Mouse (Mus musculus) right cerebral cortex, postnatal 10 days (tissue): Measurements from ENCODE around the gene 1190002N15Rik.
A peak's percentile ranks its signal among the peaks of the same experiment; 100 is the strongest.

ENCODE experiments used
- DNase-seq, 2 experiments: peaks; one replicate each; pipeline ENCODE4 v3.0.0; 2021; ENCODE audit warnings: low spot score in 2 of 2

1190002N15Rik gene

GRCm38 (mm10) chr9:94537970-94538822 is at the start of gene 1190002N15Rik:
Gene 1190002N15Rik, minus strand, starts transcription at chr9:94538081.
- peak; percentile 94 to 96 for DNase-seq

- DNase-seq = no peak
Observed at GRCm38 (mm10) chr9:94582309-94582708, 44.4 kb upstream of the 1190002N15Rik start.

GRCm38 (mm10) chr9:94581661-94582060 is 43.8 kb upstream of the 1190002N15Rik start:
- no peak for DNase-seq

- no peak for DNase-seq
Observed at GRCm38 (mm10) chr9:94580071-94580737, 42.3 kb upstream of the 1190002N15Rik start.

GRCm38 (mm10) chr9:94571802-94572201 is 33.9 kb upstream of the 1190002N15Rik start:
- DNase-seq = no peak

GRCm38 (mm10) chr9:94568386-94568785 is 30.5 kb upstream of the 1190002N15Rik start:
- no peak for DNase-seq

GRCm38 (mm10) chr9:94567722-94568314 is 29.9 kb upstream of the 1190002N15Rik start:
- DNase-seq = no peak

- no peak for DNase-seq
Observed at GRCm38 (mm10) chr9:94556776-94557514, 19.1 kb upstream of the 1190002N15Rik start.

- no peak for DNase-seq
Observed at GRCm38 (mm10) chr9:94556249-94556648, 18.4 kb upstream of the 1190002N15Rik start.

GRCm38 (mm10) chr9:94550493-94551095 is 12.7 kb upstream of the 1190002N15Rik start:
- DNase-seq = no peak

GRCm38 (mm10) chr9:94543881-94544280 is 6.0 kb upstream of the 1190002N15Rik start:
- DNase-seq = no peak

GRCm38 (mm10) chr9:94540343-94541095 is 2.6 kb upstream of the 1190002N15Rik start:
- DNase-seq = no peak

GRCm38 (mm10) chr9:94539346-94539865 is 1.5 kb upstream of the 1190002N15Rik start:
- no peak for DNase-seq

- no peak for DNase-seq
Observed at GRCm38 (mm10) chr9:94538823-94539143, 902 bp upstream of the 1190002N15Rik start.

- peak; percentile 75 to 77 for DNase-seq
Observed at GRCm38 (mm10) chr9:94537051-94537917, 597 bp downstream of the 1190002N15Rik start.

GRCm38 (mm10) chr9:94536261-94536905 is 1.5 kb downstream of the 1190002N15Rik start:
- no peak for DNase-seq

- no peak for DNase-seq
Observed at GRCm38 (mm10) chr9:94534795-94535194, 3.1 kb downstream of the 1190002N15Rik start.

- DNase-seq = no peak
Observed at GRCm38 (mm10) chr9:94534226-94534625, 3.7 kb downstream of the 1190002N15Rik start.

- DNase-seq = no peak
Observed at GRCm38 (mm10) chr9:94533641-94534040, 4.2 kb downstream of the 1190002N15Rik start.
